Mouse (Mus musculus): ENCODE measurements at regions not wholly inside any gene's neighbourhood (a gene's known extent, or its start where the extent isn't known, plus 50 kb on each side); places are given as distances from the start of the nearest gene placed in this dataset.
A peak's percentile ranks its signal among the peaks of the same experiment; 100 is the strongest.

- Histone ChIP-seq H3K4me2 (replicated peaks) (no peak overlapping the region), H3K9ac (no peak overlapping the region), H3K4me3 (replicated peaks) (no peak overlapping the region), H3K9me3 (no peaks in the 10 kb centered on the region), H3K4me1 (replicated peaks) (no peaks in the 10 kb centered on the region), H3K27me3 (replicated peaks) (no peaks in the 10 kb centered on the region), H3K36me3 (no peaks in the 10 kb centered on the region), H3K27ac (no peak overlapping the region)
- ATAC-seq, result peak; percentile 58
- 67% methylated on average over 6 of the region's 6 CpGs for WGBS
These were observed 342.3 kb downstream of the Fam84a start for GRCm38 (mm10) chr12:13809291-13810154.

GRCm38 (mm10) chr12:13779752-13780151 lies 372.1 kb downstream of the Fam84a start:
- Histone ChIP-seq H3K4me3 (replicated peaks) (no peak overlapping the region), H3K27me3 (replicated peaks) (no peaks in the 10 kb centered on the region), H3K4me2 (replicated peaks) (no peak overlapping the region), H3K27ac (no peak overlapping the region), H3K9me3 (no peaks in the 10 kb centered on the region), H3K4me1 (replicated peaks) (no peaks in the 10 kb centered on the region), H3K9ac (no peak overlapping the region), H3K36me3 (no peaks in the 10 kb centered on the region)
- 69% methylated on average over 2 of the region's 2 CpGs for WGBS
- no peak for ATAC-seq

GRCm38 (mm10) chr12:13776687-13777086 lies 375.2 kb downstream of the Fam84a start:
- Histone ChIP-seq H3K27ac (no peak overlapping the region), H3K4me1 (replicated peaks) (no peaks in the 10 kb centered on the region), H3K9ac (no peak overlapping the region), H3K4me2 (replicated peaks) (no peak overlapping the region), H3K36me3 (no peaks in the 10 kb centered on the region), H3K4me3 (replicated peaks) (no peak overlapping the region), H3K9me3 (no peaks in the 10 kb centered on the region), H3K27me3 (replicated peaks) (no peaks in the 10 kb centered on the region)
- ATAC-seq, result no peak
- 71% methylated on average over 1 of the region's 1 CpGs for WGBS

GRCm38 (mm10) chr12:13769696-13770095 lies 382.2 kb downstream of the Fam84a start:
- 89% methylated on average over 2 of the region's 2 CpGs for WGBS
- H3K36me3 ChIP-seq, result no peaks in the 10 kb centered on the region
- H3K27me3 ChIP-seq (replicated peaks), result no peaks in the 10 kb centered on the region
- H3K4me2 ChIP-seq (replicated peaks), result no peak overlapping the region
- no peak overlapping the region for H3K4me3 ChIP-seq (replicated peaks)
- no peaks in the 10 kb centered on the region for H3K9me3 ChIP-seq
- no peaks in the 10 kb centered on the region for H3K4me1 ChIP-seq (replicated peaks)
- no peak for ATAC-seq
- H3K27ac ChIP-seq, result no peak overlapping the region
- H3K9ac ChIP-seq, result no peak overlapping the region

GRCm38 (mm10) chr12:13769156-13769555 lies 382.7 kb downstream of the Fam84a start:
- H3K27ac ChIP-seq, result no peak overlapping the region
- no peak overlapping the region for H3K4me2 ChIP-seq (replicated peaks)
- H3K9ac ChIP-seq, result no peak overlapping the region
- no peaks in the 10 kb centered on the region for H3K4me1 ChIP-seq (replicated peaks)
- no peak for ATAC-seq
- H3K36me3 ChIP-seq, result no peaks in the 10 kb centered on the region
- WGBS, result 79% methylated on average over 4 of the region's 4 CpGs
- H3K4me3 ChIP-seq (replicated peaks), result no peak overlapping the region
- H3K9me3 ChIP-seq, result no peaks in the 10 kb centered on the region
- no peaks in the 10 kb centered on the region for H3K27me3 ChIP-seq (replicated peaks)

GRCm38 (mm10) chr12:13766486-13766885 lies 385.4 kb downstream of the Fam84a start:
- no peak overlapping the region for H3K4me2 ChIP-seq (replicated peaks)
- H3K4me1 ChIP-seq (replicated peaks), result no peaks in the 10 kb centered on the region
- no peak overlapping the region for H3K4me3 ChIP-seq (replicated peaks)
- no peak for ATAC-seq
- H3K36me3 ChIP-seq, result no peaks in the 10 kb centered on the region
- H3K9me3 ChIP-seq, result no peaks in the 10 kb centered on the region
- no peak overlapping the region for H3K9ac ChIP-seq
- H3K27ac ChIP-seq, result no peak overlapping the region
- WGBS, result 93% methylated on average over 3 of the region's 3 CpGs
- H3K27me3 ChIP-seq (replicated peaks), result no peaks in the 10 kb centered on the region

GRCm38 (mm10) chr12:13753878-13754277 lies 398.0 kb downstream of the Fam84a start:
- Histone ChIP-seq H3K27ac (no peak overlapping the region), H3K9ac (no peak overlapping the region), H3K9me3 (no peaks in the 10 kb centered on the region), H3K36me3 (no peaks in the 10 kb centered on the region), H3K27me3 (replicated peaks) (no peaks in the 10 kb centered on the region), H3K4me3 (replicated peaks) (no peak overlapping the region), H3K4me1 (replicated peaks) (no peaks in the 10 kb centered on the region), H3K4me2 (replicated peaks) (no peak overlapping the region)
- 82% methylated on average over 2 of the region's 2 CpGs for WGBS
- ATAC-seq, result peak; percentile 58

- Histone ChIP-seq H3K9me3 (no peaks in the 10 kb centered on the region), H3K9ac (no peak overlapping the region), H3K4me1 (replicated peaks) (no peaks in the 10 kb centered on the region), H3K27ac (no peak overlapping the region), H3K4me3 (replicated peaks) (no peak overlapping the region), H3K36me3 (no peaks in the 10 kb centered on the region), H3K4me2 (replicated peaks) (no peak overlapping the region), H3K27me3 (replicated peaks) (no peaks in the 10 kb centered on the region)
- ATAC-seq, result no peak
- 58% methylated on average over 2 of the region's 2 CpGs for WGBS
These were observed 407.4 kb downstream of the Fam84a start for GRCm38 (mm10) chr12:13744323-13744931.

- H3K27ac ChIP-seq, result no peak overlapping the region
- peak; percentile 74 for ATAC-seq
- no peak overlapping the region for H3K4me2 ChIP-seq (replicated peaks)
- no peaks in the 10 kb centered on the region for H3K4me1 ChIP-seq (replicated peaks)
- no peak overlapping the region for H3K4me3 ChIP-seq (replicated peaks)
- H3K27me3 ChIP-seq (replicated peaks), result no peaks in the 10 kb centered on the region
- 68% methylated on average over 2 of the region's 2 CpGs for WGBS
- H3K9me3 ChIP-seq, result no peaks in the 10 kb centered on the region
- no peak overlapping the region for H3K9ac ChIP-seq
- no peaks in the 10 kb centered on the region for H3K36me3 ChIP-seq
These were observed 421.8 kb downstream of the Fam84a start for GRCm38 (mm10) chr12:13729901-13730637.

- H3K27me3 ChIP-seq (replicated peaks), result no peaks in the 10 kb centered on the region
- no peaks in the 10 kb centered on the region for H3K9me3 ChIP-seq
- H3K4me1 ChIP-seq (replicated peaks), result no peaks in the 10 kb centered on the region
- 82% methylated on average over 4 of the region's 4 CpGs for WGBS
- no peak overlapping the region for H3K4me2 ChIP-seq (replicated peaks)
- no peaks in the 10 kb centered on the region for H3K36me3 ChIP-seq
- ATAC-seq, result no peak
- H3K27ac ChIP-seq, result no peak overlapping the region
- no peak overlapping the region for H3K9ac ChIP-seq
- no peak overlapping the region for H3K4me3 ChIP-seq (replicated peaks)
These were observed 422.9 kb downstream of the Fam84a start for GRCm38 (mm10) chr12:13728986-13729385.

- H3K4me1 ChIP-seq (replicated peaks), result no peaks in the 10 kb centered on the region
- H3K9ac ChIP-seq, result no peak overlapping the region
- no peaks in the 10 kb centered on the region for H3K27me3 ChIP-seq (replicated peaks)
- no peaks in the 10 kb centered on the region for H3K9me3 ChIP-seq
- no peak overlapping the region for H3K4me3 ChIP-seq (replicated peaks)
- H3K36me3 ChIP-seq, result no peaks in the 10 kb centered on the region
- H3K4me2 ChIP-seq (replicated peaks), result no peak overlapping the region
- no peak for ATAC-seq
- 50% methylated on average over 2 of the region's 2 CpGs for WGBS
- H3K27ac ChIP-seq, result no peak overlapping the region
These were observed 427.3 kb downstream of the Fam84a start for GRCm38 (mm10) chr12:13724511-13724910.

GRCm38 (mm10) chr12:13709806-13710205 lies 440.9 kb downstream of the Nbas start:
- no peak overlapping the region for H3K4me3 ChIP-seq (replicated peaks)
- no peak overlapping the region for H3K9ac ChIP-seq
- no peak for ATAC-seq
- H3K27me3 ChIP-seq (replicated peaks), result no peaks in the 10 kb centered on the region
- 82% methylated on average over 3 of the region's 3 CpGs for WGBS
- no peaks in the 10 kb centered on the region for H3K4me1 ChIP-seq (replicated peaks)
- no peaks in the 10 kb centered on the region for H3K9me3 ChIP-seq
- H3K4me2 ChIP-seq (replicated peaks), result no peak overlapping the region
- no peaks in the 10 kb centered on the region for H3K36me3 ChIP-seq
- H3K27ac ChIP-seq, result no peak overlapping the region
